Mouse (Mus musculus) intestine, embryonic 15.5 days (tissue): Measurements from ENCODE around the gene Tshz2. TPM values are rescaled to one million over a fixed set of nuclear protein-coding genes. Genes with fewer than 3 reads are reported as not detected.

Experiments used
- ATAC-seq: fragments of 200-750 bp; cut with Nextera tagmentation; 2 replicates; pipeline ENCODE4 v1.8.0; 2017; ENCODE audit warnings: moderate TSS enrichment, moderate library complexity
- H3K27ac ChIP-seq: fragments of 300-500 bp; sonication (generic); 2 replicates; pipeline ENCODE4 v1.5.1; 2015; ENCODE audit warnings: mild to moderate bottlenecking, inconsistent platforms
- H3K27me3 ChIP-seq: fragments of 300-500 bp; sonication (generic); replicated peaks from 2 replicates; pipeline ENCODE4 v1.6.1; 2015; ENCODE audit warnings: inconsistent platforms
- H3K36me3 ChIP-seq: fragments of 300-500 bp; sonication (generic); 2 replicates; pipeline ENCODE4 v1.6.1; 2015; ENCODE audit warnings: inconsistent platforms
- H3K4me1 ChIP-seq: fragments of 300-500 bp; sonication (generic); replicated peaks from 2 replicates; pipeline ENCODE4 v1.6.1; 2015; ENCODE audit warnings: inconsistent platforms
- H3K4me2 ChIP-seq: fragments of 300-500 bp; sonication (generic); replicated peaks from 2 replicates; pipeline ENCODE4 v1.6.1; 2015; ENCODE audit warnings: mild to moderate bottlenecking, inconsistent platforms
- H3K4me3 ChIP-seq: fragments of 300-500 bp; sonication (generic); replicated peaks from 2 replicates; pipeline ENCODE4 v1.5.1; 2015; ENCODE audit warnings: inconsistent platforms
- H3K9ac ChIP-seq: fragments of 300-500 bp; sonication (generic); 2 replicates; pipeline ENCODE4 v1.6.1; 2015; ENCODE audit warnings: inconsistent platforms
- H3K9me3 ChIP-seq: fragments of 300-500 bp; sonication (generic); 2 replicates; pipeline ENCODE4 v1.6.1; 2016; ENCODE audit warnings: inconsistent platforms
- WGBS: fragments of 180-500 bp; shearing (Covaris S2); methylation state at CpG from one replicate; pipeline ENCODE4 v1.1.7; 2015; 5-methylcytosine and 5-hydroxymethylcytosine counted together
- polyA plus RNA-seq: library from polyadenylated mRNA; unstranded; fragments of >200 nt; fragmentation: Nextera tagmentation; extraction: Ambion mirVana; gene quantifications from 2 replicates; pipeline ENCODE4 v1.2.1, GENCODE M21; 2015

Tshz2 gene
- polyA plus RNA-seq, 1 experiment from 2014 or later, result 17.2 TPM

- peak overlapping the region; percentile 30 for H3K4me2 ChIP-seq
- no peaks in the 10 kb centered on the region for H3K9me3 ChIP-seq
- H3K9ac ChIP-seq, result no peak overlapping the region
- WGBS, result 18% methylated on average over 24 of the region's 24 CpGs
- H3K4me1 ChIP-seq, result peaks cover 17% of the 10 kb centered on the region
- H3K4me3 ChIP-seq, result no peak overlapping the region
- H3K27me3 ChIP-seq, result no peaks in the 10 kb centered on the region
- peak; percentile 64 for ATAC-seq
- H3K36me3 ChIP-seq, result no peaks in the 10 kb centered on the region
- peak overlapping the region; percentile 84 for H3K27ac ChIP-seq
These were observed 91.0 kb downstream of the Tshz2 start for GRCm38 (mm10) chr2:169723645-169724462.

- H3K27ac ChIP-seq, result 0 out of 2 replicates have a peak overlapping the region, but pooled peaks have one; percentile 8
- no peak overlapping the region for H3K4me3 ChIP-seq
- H3K9ac ChIP-seq, result no peak overlapping the region
- H3K27me3 ChIP-seq, result no peaks in the 10 kb centered on the region
- H3K9me3 ChIP-seq, result no peaks in the 10 kb centered on the region
- no peaks in the 10 kb centered on the region for H3K36me3 ChIP-seq
- H3K4me2 ChIP-seq, result no peak overlapping the region
- H3K4me1 ChIP-seq, result peaks cover 12% of the 10 kb centered on the region
- no peak for ATAC-seq
- WGBS, result 49% methylated on average over 16 of the region's 16 CpGs
These were observed 96.0 kb downstream of the Tshz2 start for GRCm38 (mm10) chr2:169728651-169729280.

GRCm38 (mm10) chr2:169730551-169730996, 97.8 kb downstream of the Tshz2 start:
- 61% methylated on average over 7 of the region's 7 CpGs for WGBS
- H3K36me3 ChIP-seq, result no peaks in the 10 kb centered on the region
- no peak overlapping the region for H3K4me2 ChIP-seq
- H3K4me1 ChIP-seq, result peaks cover 4% of the 10 kb centered on the region
- H3K27me3 ChIP-seq, result no peaks in the 10 kb centered on the region
- no peak overlapping the region for H3K27ac ChIP-seq
- no peak overlapping the region for H3K4me3 ChIP-seq
- no peak for ATAC-seq
- H3K9ac ChIP-seq, result no peak overlapping the region
- H3K9me3 ChIP-seq, result no peaks in the 10 kb centered on the region

DNA sequence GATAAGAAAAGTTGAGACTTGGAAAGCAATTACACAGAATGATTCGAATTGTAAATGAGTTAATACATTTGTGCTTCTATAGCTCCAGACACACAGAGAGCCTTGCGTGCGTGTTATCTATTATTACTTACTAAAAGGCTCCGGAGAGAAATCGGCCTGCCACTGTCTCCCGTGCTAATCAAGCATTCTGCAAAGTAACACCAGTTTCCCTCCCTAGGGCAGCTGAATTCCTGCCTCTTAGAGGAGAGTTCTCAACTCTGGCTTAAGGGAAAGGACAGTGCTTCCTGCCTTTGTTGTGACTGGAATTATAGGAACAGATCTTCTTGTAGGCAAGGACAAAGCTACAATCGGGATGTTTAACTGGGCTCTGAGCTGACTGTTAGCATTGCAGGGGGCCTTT, 101.2 kb downstream of the Tshz2 start:
- H3K27ac ChIP-seq, result no peak overlapping the region
- no peak overlapping the region for H3K4me2 ChIP-seq
- H3K9ac ChIP-seq, result no peak overlapping the region
- H3K9me3 ChIP-seq, result no peaks in the 10 kb centered on the region
- H3K4me3 ChIP-seq, result no peak overlapping the region
- H3K36me3 ChIP-seq, result no peaks in the 10 kb centered on the region
- no peaks in the 10 kb centered on the region; the same call in 1 of the 2 replicates for H3K4me1 ChIP-seq
- H3K27me3 ChIP-seq, result no peaks in the 10 kb centered on the region
- no peak for ATAC-seq
- 72% methylated on average over 7 of the region's 7 CpGs for WGBS

DNA sequence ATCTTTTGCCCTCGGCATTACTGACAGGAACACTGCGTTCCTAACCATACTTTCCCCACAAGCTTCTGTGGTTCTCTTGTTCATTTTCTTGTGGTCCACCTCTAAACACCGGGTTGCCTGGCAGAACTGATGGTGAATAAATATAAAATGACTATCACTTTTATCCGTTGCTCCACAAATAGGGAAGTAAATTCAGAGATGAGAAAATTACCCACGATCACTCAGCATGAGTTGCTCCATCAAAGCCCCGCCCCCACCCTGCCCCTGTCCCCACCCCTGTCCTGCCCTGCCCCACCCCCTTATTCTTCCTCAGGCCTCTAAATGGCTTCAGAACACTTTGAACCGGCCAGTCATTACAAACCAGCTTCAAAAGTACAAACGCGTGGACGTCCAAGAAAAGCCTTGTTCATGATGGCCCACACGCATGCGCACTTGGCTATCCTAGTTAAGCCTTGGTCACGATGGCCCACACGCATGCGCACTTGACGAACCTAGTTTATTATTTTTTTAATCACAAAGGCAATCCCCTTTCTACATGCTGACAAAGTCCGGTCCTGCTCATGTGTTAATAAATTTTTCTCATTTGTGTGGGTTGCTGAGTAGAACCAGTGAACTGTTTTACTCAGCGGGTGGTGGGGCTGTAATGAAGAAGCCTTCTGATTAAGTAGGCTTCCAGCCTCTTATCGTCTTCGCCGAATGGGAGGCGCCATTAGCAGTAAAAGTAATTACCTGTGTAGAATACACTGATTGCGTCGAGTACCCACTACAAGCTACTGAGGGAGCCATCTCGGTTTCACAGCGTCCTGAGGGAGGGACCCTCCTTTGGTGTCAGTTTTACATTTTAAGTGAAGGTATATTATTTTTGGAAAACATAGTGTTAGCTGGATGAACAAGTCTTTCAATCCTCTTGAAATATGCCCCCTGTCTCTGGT, 102.9 kb downstream of the Tshz2 start:
- no peak for ATAC-seq
- H3K27me3 ChIP-seq, result no peaks in the 10 kb centered on the region
- no peaks in the 10 kb centered on the region for H3K36me3 ChIP-seq
- no peak overlapping the region for H3K4me2 ChIP-seq
- 83% methylated on average over 26 of the region's 26 CpGs for WGBS
- no peak overlapping the region for H3K9ac ChIP-seq
- H3K4me1 ChIP-seq, result no peaks in the 10 kb centered on the region; the same call in 1 of the 2 replicates
- no peak overlapping the region for H3K27ac ChIP-seq
- no peaks in the 10 kb centered on the region for H3K9me3 ChIP-seq
- H3K4me3 ChIP-seq, result no peak overlapping the region

GRCm38 (mm10) chr2:169740996-169741395, 108.2 kb downstream of the Tshz2 start:
- Histone ChIP-seq H3K27ac (no peak overlapping the region), H3K4me1 (peaks cover 6% of the 10 kb centered on the region; the same call in 1 of the 2 replicates), H3K4me3 (no peak overlapping the region), H3K4me2 (no peak overlapping the region), H3K9ac (no peak overlapping the region), H3K9me3 (no peaks in the 10 kb centered on the region), H3K27me3 (no peaks in the 10 kb centered on the region), H3K36me3 (no peaks in the 10 kb centered on the region)
- no peak for ATAC-seq
- WGBS, result 81% methylated on average over 10 of the region's 10 CpGs

- 37% methylated on average over 2 of the region's 2 CpGs for WGBS
- Histone ChIP-seq H3K4me3 (no peak overlapping the region), H3K27me3 (no peaks in the 10 kb centered on the region), H3K4me2 (no peak overlapping the region), H3K4me1 (peaks cover 6% of the 10 kb centered on the region; the same call in 1 of the 2 replicates), H3K9ac (no peak overlapping the region), H3K27ac (no peak overlapping the region), H3K9me3 (no peaks in the 10 kb centered on the region), H3K36me3 (no peaks in the 10 kb centered on the region)
- ATAC-seq, result peak; percentile 65
These were observed 110.0 kb downstream of the Tshz2 start for GRCm38 (mm10) chr2:169742791-169743190.

GRCm38 (mm10) chr2:169743294-169743693, 110.5 kb downstream of the Tshz2 start:
- H3K9me3 ChIP-seq, result no peaks in the 10 kb centered on the region
- H3K4me3 ChIP-seq, result no peak overlapping the region
- no peak overlapping the region for H3K9ac ChIP-seq
- H3K4me2 ChIP-seq, result no peak overlapping the region
- peaks cover 6% of the 10 kb centered on the region; the same call in 1 of the 2 replicates for H3K4me1 ChIP-seq
- no peak overlapping the region for H3K27ac ChIP-seq
- ATAC-seq, result no peak
- no peaks in the 10 kb centered on the region for H3K36me3 ChIP-seq
- 69% methylated on average over 6 of the region's 6 CpGs for WGBS
- H3K27me3 ChIP-seq, result no peaks in the 10 kb centered on the region

DNA sequence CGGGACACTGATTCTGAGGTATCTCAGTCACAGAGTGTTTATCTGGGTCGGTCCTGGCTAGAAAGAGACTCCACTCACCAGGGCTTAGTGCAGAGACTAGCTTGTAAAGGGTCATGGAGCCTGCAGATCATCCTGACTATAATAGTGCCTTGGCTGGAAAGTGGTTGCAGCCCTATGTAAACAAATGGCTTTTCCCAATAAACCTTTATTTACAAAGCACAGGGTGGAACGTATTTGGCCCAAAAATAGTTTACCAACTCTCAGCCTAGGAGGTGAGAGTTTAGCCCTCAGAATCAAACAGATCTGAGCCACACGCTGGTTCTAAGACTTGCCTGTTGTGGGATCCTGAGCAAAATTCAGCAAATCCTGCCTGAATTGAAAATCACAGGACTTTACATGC, 111.1 kb downstream of the Tshz2 start:
- ATAC-seq, result no peak
- Histone ChIP-seq H3K4me1 (peaks cover 6% of the 10 kb centered on the region), H3K4me3 (no peak overlapping the region), H3K27ac (0 out of 2 replicates have a peak overlapping the region, but pooled peaks have one; percentile 32), H3K36me3 (no peaks in the 10 kb centered on the region), H3K4me2 (no peak overlapping the region), H3K27me3 (no peaks in the 10 kb centered on the region), H3K9ac (no peak overlapping the region), H3K9me3 (no peaks in the 10 kb centered on the region)
- WGBS, result 40% methylated on average over 4 of the region's 4 CpGs

DNA sequence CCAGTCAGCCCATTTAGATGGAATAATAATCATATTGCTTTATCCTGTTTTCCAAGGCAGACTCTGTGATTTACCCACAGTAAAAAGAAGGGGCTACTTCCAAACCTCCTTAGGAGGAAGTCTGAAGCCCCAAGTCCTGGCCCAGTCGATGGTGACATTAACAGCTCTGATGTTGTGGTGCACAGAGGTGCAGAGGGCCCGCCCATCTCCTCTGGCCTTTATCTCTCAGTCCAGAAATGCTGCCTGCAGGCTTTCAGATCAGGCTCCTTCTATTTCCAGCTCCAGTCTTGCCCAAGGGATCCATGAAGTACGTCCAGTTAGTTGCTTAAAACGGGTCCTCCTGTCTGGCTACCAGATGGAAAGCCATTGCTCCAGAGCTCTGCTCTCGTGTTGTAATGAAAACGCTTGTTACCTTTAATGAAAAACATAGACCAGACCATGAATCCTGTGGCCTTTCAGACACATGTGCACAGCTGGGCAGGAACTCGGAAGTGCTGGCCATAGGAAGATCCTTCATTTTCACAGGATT, 114.4 kb downstream of the Tshz2 start:
- 71% methylated on average over 7 of the region's 7 CpGs for WGBS
- Histone ChIP-seq H3K36me3 (no peaks in the 10 kb centered on the region), H3K9ac (no peak overlapping the region), H3K27me3 (no peaks in the 10 kb centered on the region), H3K9me3 (no peaks in the 10 kb centered on the region), H3K27ac (no peak overlapping the region), H3K4me2 (no peak overlapping the region), H3K4me1 (peaks cover 19% of the 10 kb centered on the region), H3K4me3 (no peak overlapping the region)
- ATAC-seq, result no peak

DNA sequence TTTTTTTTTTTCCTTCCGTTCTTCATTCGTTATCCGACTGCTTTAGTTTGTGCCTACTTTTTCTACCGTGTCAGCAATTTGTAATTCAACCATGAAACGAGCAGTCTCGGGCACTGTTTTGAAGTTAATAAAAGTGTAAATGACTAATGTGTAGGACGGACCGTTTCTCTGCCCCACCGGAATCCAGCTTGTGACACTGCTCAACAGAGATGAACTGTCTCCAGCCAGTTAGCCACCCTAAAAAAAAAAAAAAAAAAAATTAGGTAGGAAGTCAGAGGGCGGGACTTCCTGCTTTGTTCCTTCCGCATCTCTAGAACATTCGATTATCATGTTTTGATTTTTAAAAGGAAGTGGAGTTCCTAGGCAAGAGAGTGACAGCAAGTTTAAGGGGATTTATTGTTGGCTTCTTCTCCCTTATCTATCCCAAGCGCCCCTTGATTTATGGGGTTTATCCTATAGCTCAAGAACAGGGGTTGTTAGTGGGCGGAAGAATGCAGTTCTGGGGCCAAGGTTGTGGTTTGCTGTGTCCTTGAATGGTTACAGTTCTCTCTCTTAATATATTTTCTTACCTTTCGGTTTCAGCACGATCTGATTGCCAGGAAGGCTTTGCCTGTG, 116.6 kb downstream of the Tshz2 start:
- Histone ChIP-seq H3K27ac (peak overlapping the region; percentile 70; the same call in 1 of the 2 replicates), H3K9me3 (no peaks in the 10 kb centered on the region), H3K4me2 (no peak overlapping the region), H3K9ac (no peak overlapping the region), H3K36me3 (no peaks in the 10 kb centered on the region), H3K4me3 (no peak overlapping the region), H3K4me1 (peaks cover 22% of the 10 kb centered on the region), H3K27me3 (no peaks in the 10 kb centered on the region)
- ATAC-seq, result no peak
- WGBS, result 51% methylated on average over 16 of the region's 16 CpGs
